Mouse (Mus musculus): Measurements from ENCODE around the gene Cdc25b.

The Cdc25b gene

DNA sequence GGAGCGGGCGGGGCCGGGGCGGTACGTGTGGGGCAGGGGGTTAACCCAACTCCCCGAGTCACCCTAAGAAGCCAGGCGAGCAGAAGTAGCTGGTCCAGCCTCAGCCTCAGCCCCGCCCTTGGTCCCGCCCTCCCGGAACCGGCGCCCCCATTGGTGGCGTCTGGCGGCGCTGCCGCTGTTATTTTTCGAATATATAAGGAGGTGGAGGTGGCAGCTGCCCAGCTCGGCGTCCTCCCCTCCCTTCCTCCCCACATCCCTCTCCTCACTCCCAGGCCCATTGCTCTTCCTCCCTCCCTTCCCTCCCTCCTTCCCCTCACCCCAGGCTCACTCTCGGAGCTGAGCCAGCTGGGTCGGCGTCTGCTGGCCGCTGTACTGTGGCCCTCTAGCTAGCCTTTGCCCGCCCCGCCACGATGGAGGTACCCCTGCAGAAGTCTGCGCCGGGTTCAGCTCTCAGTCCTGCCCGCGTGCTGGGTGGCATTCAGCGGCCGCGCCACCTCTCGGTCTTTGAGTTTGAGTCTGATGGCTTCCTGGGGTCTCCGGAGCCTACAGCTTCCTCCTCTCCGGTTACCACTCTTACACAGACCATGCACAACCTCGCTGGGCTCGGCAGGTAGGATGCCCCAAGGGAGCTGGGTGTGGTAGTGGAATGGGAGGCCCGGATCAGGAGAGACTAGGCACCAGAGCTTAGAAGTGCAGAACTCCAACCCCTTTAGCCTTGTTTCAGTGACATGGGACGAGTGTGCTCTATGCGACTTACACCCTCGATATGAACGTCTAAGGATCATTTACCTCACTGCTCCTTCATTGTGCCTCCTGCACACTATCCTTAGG lies at the start of gene Cdc25b, which contains the start of gene Spef1:
TSS of gene Cdc25b (plus strand) at position 179 of the 831 bp plus-strand sequence.
TSS of gene Spef1 (minus strand) at position 512 of the 831 bp plus-strand sequence.
- peak; percentile 93 for DNase-seq

DNA sequence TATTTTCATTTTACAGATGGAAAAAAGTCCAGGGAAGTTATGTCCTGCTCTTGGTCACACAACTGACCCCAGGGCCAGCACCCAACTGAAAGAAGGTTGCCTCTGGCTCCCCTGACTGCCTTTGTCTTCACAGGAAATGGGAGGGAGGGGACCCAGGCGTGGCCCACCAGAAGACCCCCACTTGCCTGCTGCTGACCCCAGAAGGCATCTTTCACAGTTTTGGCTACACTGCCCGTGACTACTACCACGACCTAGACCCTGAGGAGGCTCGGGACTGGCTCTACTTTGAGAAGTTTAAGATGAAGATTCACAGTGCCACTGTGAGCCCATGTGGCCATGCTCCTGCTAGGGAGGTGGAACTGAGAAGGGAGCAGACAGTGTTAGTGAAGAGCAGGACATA lies 48.5 kb upstream of the Cdc25b start:
- DNase-seq: no peak

DNA sequence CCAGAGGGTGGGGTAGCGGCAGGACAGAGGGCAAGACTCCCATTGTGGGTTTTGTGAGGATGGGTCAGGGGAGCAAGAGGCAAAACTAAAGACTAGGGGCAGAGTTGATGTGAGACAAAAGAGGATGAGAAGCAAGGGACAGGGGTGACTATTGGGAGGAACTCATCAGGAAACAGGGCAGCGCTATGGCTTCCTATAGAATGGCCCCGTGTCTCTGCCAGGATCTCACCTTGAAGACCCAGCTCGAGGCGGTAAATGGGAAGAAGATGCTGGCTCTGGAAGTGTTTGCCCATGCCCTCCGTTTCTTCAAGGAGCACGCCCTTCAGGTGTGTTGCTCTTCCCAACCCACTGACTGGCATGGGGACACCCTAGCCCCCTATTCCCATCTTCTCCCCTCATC lies 48.0 kb upstream of the Cdc25b start:
- DNase-seq: no peak

DNA sequence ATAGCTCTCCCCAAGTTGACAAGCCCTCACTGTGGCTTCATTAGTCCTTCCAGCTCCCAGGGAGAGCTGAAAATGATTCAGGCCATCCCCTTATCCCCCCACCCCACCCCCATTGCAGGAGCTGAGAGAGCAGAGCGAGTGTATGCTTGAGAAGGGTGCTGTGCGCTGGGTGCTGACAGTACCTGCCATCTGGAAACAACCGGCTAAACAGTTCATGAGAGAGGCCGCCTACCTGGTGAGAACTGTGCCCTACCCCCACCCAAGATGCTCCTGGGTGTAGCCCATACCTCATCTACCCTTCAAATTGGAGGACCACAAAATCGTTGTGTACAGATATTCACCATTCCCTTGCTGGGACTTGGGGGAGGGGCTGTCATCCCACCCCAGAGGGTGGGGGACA lies 47.5 kb upstream of the Cdc25b start:
- DNase-seq: no peak

- DNase-seq: no peak
These were observed 46.7 kb upstream of the Cdc25b start for GRCm38 (mm10) chr2:131139886-131140532.

DNA sequence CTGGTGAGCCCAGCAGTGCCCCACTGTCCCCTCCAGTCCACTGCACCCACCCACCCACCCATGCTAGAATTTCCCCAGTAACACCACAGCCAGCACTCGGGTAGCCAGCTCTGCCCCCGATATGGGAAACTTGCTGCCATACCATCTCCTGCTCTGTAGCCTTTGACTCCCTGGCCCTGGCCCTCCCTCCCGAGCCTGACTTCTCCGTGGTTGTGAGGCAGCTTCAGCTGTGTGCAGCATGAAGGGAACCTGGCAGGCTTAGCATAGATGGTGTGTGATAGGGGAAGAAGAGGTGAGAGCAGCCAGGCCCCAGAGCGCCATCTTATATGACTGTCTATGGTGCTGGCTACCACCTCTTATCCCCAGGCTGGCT lies 46.2 kb upstream of the Cdc25b start:
- no peak for DNase-seq

DNA sequence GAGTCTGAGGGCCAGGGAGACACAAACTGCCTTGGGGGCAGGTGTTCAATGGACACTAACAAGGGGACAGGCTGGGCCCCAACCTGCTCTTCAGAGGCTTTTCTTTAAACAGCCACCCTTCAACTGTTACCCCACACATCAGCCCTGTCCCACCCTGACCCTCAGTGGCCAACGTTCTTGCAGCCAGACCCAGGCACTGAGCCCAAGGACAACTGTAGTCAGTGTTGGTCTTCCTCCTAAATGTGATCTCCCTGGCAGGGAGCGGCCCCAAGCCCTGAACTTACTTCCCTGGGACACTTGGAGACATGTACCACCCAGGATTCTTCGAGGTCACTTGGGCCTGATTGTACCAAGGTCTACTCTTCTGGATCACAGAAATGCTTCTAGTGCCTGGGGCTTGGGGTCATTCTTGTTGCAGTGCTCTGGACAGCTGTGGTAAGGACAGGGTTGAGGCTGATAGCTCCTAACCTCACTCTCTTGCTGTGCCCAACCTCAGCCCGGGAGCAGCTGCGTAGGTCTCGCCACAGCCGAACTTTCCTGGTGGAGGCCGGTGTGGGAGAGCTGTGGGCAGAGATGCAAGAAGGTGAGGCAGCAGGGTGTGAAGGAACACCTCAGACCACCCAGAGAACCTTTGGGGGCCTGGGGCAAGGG lies 45.3 kb upstream of the Cdc25b start:
- DNase-seq: no peak

DNA sequence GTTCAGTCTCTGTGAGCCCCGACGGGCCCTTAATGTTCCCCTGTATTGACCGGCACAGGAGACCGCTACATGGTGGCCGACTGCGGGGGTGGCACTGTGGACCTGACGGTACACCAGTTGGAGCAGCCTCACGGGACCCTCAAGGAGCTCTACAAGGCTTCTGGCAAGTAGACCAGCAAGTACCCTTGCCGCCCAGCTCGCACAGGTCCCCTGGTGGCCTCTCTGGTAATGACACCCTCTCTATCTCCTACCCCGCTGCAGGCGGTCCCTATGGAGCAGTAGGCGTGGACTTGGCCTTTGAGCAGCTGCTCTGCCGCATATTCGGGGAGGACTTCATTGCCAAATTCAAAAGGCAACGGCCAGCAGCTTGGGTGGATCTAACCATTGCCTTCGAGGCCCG lies 44.2 kb upstream of the Cdc25b start:
- peak; percentile 77 for DNase-seq

- no peak for DNase-seq
These were observed 43.6 kb upstream of the Cdc25b start for GRCm38 (mm10) chr2:131143007-131143780.

DNA sequence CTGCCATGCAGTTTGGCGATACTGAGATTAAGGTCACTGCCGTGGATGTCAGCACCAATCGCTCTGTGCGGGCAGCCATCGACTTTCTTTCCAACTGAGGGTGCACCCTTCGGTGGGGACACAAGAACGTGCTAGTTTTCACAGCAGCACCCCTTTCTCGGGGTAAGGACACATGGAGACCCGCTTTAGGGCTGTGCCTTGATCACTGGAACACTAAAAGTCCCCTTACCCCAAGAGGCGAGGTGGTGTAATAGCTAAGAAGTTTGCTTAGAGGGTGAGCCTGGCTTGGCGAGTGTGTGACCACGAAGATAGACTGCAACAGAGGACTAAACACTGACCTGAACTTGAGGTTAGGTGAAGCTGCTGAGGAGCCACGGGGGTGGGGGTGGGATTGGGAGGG lies 41.6 kb upstream of the Cdc25b start:
- DNase-seq: no peak

DNA sequence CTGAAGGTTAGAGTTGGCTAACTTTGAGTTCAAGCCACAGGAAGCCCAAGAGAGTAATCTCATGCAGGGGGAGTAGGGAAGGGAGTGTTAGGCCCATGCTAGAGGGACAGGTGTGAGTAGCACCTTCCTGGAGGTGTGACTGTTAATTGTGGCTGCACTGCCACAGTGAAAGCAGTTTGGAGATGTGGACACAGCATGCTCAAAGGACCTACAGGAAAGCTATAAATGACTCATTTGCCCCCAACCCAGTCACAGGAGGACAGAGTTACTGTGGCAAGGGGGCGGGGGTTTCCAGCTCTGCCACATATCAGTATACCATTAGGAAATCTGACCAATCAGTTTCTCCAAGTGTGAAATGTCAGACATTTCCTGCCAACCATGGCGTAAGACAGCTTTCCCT lies 41.2 kb upstream of the Cdc25b start:
- no peak for DNase-seq

DNA sequence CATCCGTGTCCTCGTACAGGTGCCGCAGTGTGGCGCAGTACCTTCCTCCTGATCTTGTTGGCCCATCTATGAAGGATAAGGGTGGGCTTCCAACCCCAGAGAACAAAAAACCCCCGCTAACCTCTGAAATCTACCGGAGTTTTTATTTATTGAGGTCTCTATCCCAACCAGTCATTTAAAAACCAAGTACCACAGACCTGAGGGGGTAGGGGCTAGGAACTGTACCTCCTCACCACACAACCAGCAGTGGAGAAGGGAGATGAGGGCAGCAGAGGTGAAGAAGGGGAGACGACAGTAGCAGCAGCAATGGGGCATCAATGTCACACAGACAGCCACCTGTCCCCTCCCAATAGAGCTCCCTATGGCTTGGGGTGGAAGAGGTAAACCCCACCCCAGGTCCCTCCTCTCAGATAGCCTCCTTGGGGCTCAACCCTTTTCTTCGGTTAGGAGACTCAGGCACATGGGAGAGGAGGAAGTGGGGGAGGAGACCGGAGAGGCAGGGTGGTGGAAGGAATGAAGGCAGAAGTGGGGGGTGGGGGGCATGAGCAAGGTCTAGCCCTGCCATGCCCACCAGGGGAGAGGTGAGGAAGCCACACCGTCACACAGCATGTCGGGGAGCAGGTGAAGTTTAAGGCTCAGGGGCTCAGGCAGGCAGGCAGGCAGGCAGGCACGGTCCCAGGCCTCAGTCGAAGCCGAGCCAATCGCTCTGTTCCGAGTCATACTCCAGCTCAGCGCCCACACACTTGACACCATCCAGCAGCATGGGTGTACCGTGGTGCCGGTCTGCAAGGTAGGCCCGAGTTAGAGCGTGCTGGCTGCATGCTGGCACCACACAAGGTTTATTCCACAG lies 40.3 kb upstream of the Cdc25b start:
- no peak for DNase-seq

DNA sequence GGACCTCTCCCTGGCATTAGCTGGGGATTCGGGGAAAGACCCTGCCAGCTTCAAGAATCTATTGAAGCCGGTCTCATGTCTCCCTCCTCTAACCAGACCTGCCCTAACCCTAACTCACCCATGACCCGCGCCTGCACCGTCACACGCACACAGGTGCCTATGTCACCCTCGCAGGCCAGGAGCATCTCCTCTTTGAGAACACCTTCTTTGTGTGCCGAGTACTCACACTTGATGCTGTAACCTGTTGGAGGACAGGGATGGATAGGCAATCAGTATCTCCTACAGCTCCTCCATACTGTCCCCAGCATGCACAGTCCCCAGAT lies 39.7 kb upstream of the Cdc25b start:
- no peak for DNase-seq

DNA sequence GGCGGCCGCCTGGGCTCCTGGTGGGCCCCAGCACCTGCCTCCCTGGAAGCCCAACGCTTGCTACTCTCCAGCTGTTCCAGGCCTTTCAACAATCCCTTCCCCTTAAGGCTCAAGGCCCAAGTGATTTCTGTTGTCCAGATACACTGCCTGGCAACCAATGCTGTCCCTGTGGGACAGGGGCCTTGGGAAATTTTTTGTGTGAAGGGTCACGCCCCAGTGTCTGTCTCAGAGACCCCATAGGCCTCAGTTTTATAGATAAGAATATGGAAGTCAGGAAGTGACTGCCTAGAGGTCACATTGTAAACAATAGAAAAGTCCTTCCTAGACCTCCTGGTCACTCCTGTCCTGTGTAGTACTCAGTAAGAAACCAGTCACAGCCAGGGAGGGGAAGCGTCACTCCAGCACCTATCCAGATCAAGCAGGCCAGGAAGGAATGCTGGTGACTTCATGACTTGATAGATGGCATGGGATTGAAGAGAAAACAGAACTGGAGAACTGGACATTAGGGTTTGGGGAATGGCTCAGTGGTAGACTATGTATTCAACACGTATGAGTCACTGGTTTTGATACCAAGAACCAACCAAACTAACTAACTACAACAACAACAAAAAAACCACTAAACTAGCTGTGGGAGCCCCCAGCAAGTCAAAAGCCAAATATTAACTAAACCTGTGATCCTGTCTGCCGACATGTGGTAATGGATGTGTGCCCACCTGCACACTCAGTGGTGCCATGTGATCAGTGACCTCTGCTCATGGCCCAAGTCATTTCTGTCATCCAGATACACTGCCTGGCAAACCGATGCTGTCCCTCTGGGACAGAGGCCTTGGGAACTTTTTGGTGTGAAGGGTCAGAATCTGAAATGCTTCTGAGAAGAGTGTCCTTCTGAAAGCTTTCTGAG lies 38.1 kb upstream of the Cdc25b start:
- DNase-seq: no peak

DNA sequence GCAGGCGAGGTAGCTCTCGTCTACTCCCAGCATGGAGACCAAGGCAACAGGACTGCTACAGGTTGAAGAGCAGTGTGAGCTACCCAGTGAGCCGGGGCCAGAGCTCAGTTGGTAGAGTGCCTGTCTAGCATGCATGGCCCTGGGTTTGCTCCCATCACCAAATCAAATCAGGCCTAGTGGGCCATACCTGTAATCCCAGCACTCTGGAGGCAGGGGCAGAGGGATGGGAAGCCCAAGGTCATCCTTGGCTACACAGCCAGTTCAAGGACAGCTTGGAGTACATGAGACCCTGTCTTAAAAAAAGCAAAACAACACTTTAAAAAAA lies 37.5 kb upstream of the Cdc25b start:
- no peak for DNase-seq

- no peak for DNase-seq
These were observed 34.5 kb upstream of the Cdc25b start for GRCm38 (mm10) chr2:131152166-131152730.

GRCm38 (mm10) chr2:131154036-131154435 lies 32.7 kb upstream of the Cdc25b start:
- no peak for DNase-seq

GRCm38 (mm10) chr2:131156987-131157386 lies 29.8 kb upstream of the Cdc25b start:
- DNase-seq: no peak

DNA sequence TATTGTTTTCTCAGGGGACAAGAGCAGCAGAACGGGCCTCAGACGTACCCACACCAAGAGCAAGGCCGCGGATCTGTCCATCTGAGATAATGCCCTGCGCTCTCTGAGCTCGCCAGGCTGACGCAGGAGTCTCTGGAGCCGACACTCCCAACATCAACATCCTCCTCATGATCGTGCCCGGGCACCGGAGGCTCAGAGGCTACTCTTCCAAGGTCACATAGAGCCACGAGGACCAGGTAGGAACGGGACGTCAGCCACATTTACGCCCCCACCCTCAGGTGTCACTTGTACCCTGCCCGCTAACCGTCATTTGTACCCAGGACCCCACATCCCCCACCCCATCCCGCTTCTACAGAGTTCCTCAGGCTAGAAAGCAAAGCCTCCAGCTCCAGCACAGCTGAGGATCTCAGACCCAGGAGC lies 27.2 kb upstream of the Cdc25b start:
- peak; percentile 62 for DNase-seq

DNA sequence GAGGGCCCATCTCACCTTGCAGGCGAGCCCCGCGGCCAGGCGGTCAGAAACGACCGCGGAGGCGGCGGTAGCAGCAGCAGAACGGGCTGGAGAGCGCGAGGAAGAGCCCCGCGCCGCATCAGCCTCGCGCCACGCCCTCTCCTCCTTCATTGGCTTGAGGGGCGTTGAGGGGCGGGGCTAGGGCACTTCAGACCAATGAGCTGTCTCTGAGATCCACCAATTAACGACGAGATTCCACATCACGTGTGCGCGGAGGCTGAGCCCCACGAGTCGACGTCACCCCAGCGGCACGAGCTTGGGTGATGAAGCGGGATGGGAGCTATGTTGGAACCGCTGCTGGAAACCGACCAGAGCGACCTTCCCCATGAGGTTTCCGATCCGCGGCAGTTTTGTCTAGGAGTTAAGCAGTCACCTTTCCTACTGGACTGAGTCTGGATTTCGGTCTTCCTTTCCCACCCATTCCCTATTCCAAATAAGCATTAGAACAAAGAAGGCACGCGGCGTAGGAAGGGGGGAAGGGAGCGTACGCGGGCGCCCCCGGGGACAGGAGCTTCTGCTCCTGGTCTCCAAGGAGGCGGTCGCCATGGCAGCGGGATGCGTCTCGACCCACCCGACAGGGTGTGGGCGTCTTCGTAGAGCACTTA lies 26.7 kb upstream of the Cdc25b start, which contains the start of gene 1700037H04Rik:
TSS of gene 1700037H04Rik (minus strand) at position 144 of the 644 bp plus-strand sequence.
- peak; percentile 99 for DNase-seq
